Mouse (Mus musculus) brain, embryonic 14.5 days (tissue): ENCODE data around the gene Ccdc50.

Experiments used
- CTCF ChIP-seq: fragments of 200-500 bp; IDR thresholded peaks from 2 replicates; pipeline ENCODE4 v1.5.1; 2012; ENCODE audit warnings: inconsistent platforms, mild to moderate bottlenecking, moderate library complexity, borderline replicate concordance; ENCODE audit not compliant: insufficient read depth, insufficient read length; ENCODE audit errors: extremely low read depth
- POLR2A ChIP-seq: fragments of 200-500 bp; IDR thresholded peaks from 2 replicates; pipeline ENCODE4 v1.6.1; 2012; ENCODE audit warnings: mild to moderate bottlenecking, inconsistent platforms, borderline replicate concordance; ENCODE audit not compliant: poor library complexity, insufficient read depth, insufficient read length, severe bottlenecking; ENCODE audit errors: extremely low read depth

DNA sequence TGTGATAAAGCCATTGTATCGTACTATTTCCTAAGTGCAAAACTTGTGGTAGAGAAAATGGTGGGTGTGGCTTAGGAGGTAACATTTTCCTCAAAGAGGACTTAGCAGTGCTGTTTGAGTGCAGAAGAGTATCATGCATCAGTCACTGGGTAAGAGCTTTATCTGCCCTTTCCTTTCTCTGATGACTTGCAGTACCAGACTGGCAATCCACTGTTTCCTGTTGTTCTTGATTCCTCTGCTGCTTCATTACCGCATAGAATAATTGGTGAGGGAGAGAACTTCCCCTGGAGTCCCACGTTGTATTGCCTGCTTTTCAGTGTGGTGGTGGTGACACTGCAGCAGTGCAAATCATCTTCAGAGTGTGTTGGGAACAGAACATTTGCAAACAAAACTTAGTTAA is 29.0 kb downstream of the Ccdc50 start:
- TF ChIP-seq POLR2A (no peak), CTCF (no peak)
